Mouse (Mus musculus) midbrain, embryonic 11.5 days (tissue): ENCODE results near the gene Banf1. TPM values are rescaled to one million over a fixed set of nuclear protein-coding genes. Genes with fewer than 3 reads are reported as not detected.
"Not testable (repeated sequence)": the region's sequence is repeated elsewhere in the genome, so short reads cannot be mapped to it uniquely, and the experiment has no call there.

Source experiments
- ATAC-seq: fragments of 200-750 bp; cut with Nextera tagmentation; 2 replicates; pipeline ENCODE4 v1.8.0; 2017; ENCODE audit warnings: moderate TSS enrichment, moderate library complexity; ENCODE audit not compliant: low FRiP score
- DNase-seq: peaks from one replicate; pipeline ENCODE4 v3.0.0; 2015; ENCODE audit warnings: low spot score; ENCODE audit errors: missing footprints
- H3K27ac ChIP-seq: fragments of 300-500 bp; sonication (generic); 2 replicates; pipeline ENCODE4 v1.5.1; 2014; ENCODE audit warnings: low read depth, low read length
- H3K27me3 ChIP-seq: fragments of 300-500 bp; sonication (generic); 2 replicates; pipeline ENCODE4 v1.6.1; 2014; ENCODE audit warnings: mild to moderate bottlenecking, low read length, moderate library complexity, mixed read lengths; ENCODE audit not compliant: control insufficient read depth, insufficient read depth
- H3K36me3 ChIP-seq: fragments of 300-500 bp; sonication (generic); 2 replicates; pipeline ENCODE4 v1.6.1; 2014; ENCODE audit warnings: mild to moderate bottlenecking, low read length, moderate library complexity, mixed read lengths; ENCODE audit not compliant: control insufficient read depth, insufficient read depth
- H3K4me1 ChIP-seq: fragments of 300-500 bp; sonication (generic); 2 replicates; pipeline ENCODE4 v1.6.1; 2014; ENCODE audit warnings: low read length; ENCODE audit not compliant: control insufficient read depth, insufficient read depth
- H3K4me2 ChIP-seq: fragments of 300-500 bp; sonication (generic); 2 replicates; pipeline ENCODE4 v1.6.1; 2014; ENCODE audit warnings: mild to moderate bottlenecking, moderate library complexity
- H3K4me3 ChIP-seq: fragments of 300-500 bp; sonication (generic); 2 replicates; pipeline ENCODE4 v1.5.1; 2014; ENCODE audit warnings: low read depth, low read length
- H3K9ac ChIP-seq: fragments of 300-500 bp; sonication (generic); 2 replicates; pipeline ENCODE4 v1.6.1; 2014; ENCODE audit warnings: low read length
- H3K9me3 ChIP-seq: fragments of 300-500 bp; sonication (generic); 2 replicates; pipeline ENCODE4 v1.6.1; 2016; ENCODE audit warnings: low read length; ENCODE audit not compliant: control insufficient read depth
- WGBS: fragments of 180-500 bp; shearing (Covaris S2); extraction: QIAGEN DNeasy Blood & Tissue Kit; methylation state at CpG from one replicate; pipeline ENCODE4 v1.1.7; 2014; 5-methylcytosine and 5-hydroxymethylcytosine counted together
- polyA plus RNA-seq: library from polyadenylated mRNA; unstranded; fragments of >200 nt; fragmentation: Nextera tagmentation; extraction: Ambion mirVana; gene quantifications from 2 replicates; pipeline ENCODE4 v1.2.1, GENCODE M21; 2014

Gene Banf1
- polyA plus RNA-seq, 1 experiment from 2014 or later = 512 TPM

- H3K9me3 ChIP-seq = no peaks in the 10 kb centered on the region
- peak within 1 kb of the TSS; percentile 76 for H3K9ac ChIP-seq
- H3K4me2 ChIP-seq = peak within 1 kb of the TSS; percentile 86
- DNase-seq (peak; percentile 100), ATAC-seq (peak; percentile 96)
- no peaks in the 10 kb centered on the region for H3K27me3 ChIP-seq
- peak within 1 kb of the TSS; percentile 69 for H3K27ac ChIP-seq
- peaks cover 20% of the 10 kb centered on the region; the same call in 1 of the 2 replicates for H3K36me3 ChIP-seq
- peak within 1 kb of the TSS; percentile 93 for H3K4me3 ChIP-seq
- WGBS = under 1% methylated on average over 87 of the region's 92 CpGs
- peaks cover 15% of the 10 kb centered on the region for H3K4me1 ChIP-seq
These were observed 554 bp downstream of the Banf1 start, which contains the start of gene Eif1ad for GRCm38 (mm10) chr19:5366175-5367052. Gene Eif1ad, plus strand, starts transcription at chr19:5366741.

GRCm38 (mm10) chr19:5365751-5366150 is 1.2 kb downstream of the Banf1 start:
- H3K9me3 ChIP-seq = no peaks in the 10 kb centered on the region
- ATAC-seq (no peak), DNase-seq (no peak)
- no peaks in the 10 kb centered on the region for H3K27me3 ChIP-seq
- peak overlapping the region; percentile 86 for H3K4me2 ChIP-seq
- H3K36me3 ChIP-seq = peaks cover 20% of the 10 kb centered on the region; the same call in 1 of the 2 replicates
- WGBS = 17% methylated on average over 11 of the region's 11 CpGs
- peak overlapping the region; percentile 69; the same call in 1 of the 2 replicates for H3K27ac ChIP-seq
- H3K4me3 ChIP-seq = peak overlapping the region; percentile 93
- H3K9ac ChIP-seq = peak overlapping the region; percentile 76
- H3K4me1 ChIP-seq = peaks cover 15% of the 10 kb centered on the region

GRCm38 (mm10) chr19:5364124-5364523 is 2.8 kb downstream of the Banf1 start:
- Histone ChIP-seq H3K27me3 (no peaks in the 10 kb centered on the region), H3K9me3 (no peaks in the 10 kb centered on the region), H3K9ac (no peak overlapping the region), H3K36me3 (peaks cover 14% of the 10 kb centered on the region; the same call in 1 of the 2 replicates), H3K4me2 (no peak overlapping the region), H3K4me1 (peaks cover 15% of the 10 kb centered on the region), H3K4me3 (no peak overlapping the region), H3K27ac (no peak overlapping the region)
- no peak for ATAC-seq
- 95% methylated on average over 2 of the region's 2 CpGs for WGBS
- no peak for DNase-seq

DNA sequence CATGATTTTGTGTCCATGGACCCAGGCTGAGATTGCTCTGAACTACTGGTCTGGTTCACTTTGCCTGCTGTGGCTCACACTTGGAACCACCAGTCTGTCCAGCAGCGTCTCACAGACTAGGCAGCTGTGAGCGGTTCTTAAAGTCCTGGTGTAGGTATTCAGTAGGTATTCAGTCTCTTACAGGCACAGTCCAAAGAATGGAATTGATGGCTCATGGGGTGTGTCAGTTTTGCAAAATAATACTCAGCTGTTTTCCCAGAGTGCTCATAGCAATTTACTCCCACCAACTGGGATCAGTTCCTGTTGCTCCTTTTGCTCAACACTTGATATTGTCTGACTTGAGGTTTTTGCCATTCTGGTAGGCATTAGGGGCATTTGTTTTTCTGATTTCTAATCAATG is 4.8 kb downstream of the Banf1 start:
- Histone ChIP-seq H3K27me3 (no peaks in the 10 kb centered on the region), H3K4me1 (peaks cover 6% of the 10 kb centered on the region), H3K9ac (no peak overlapping the region), H3K36me3 (peaks cover 6% of the 10 kb centered on the region; the same call in 1 of the 2 replicates), H3K9me3 (no peaks in the 10 kb centered on the region), H3K27ac (no peak overlapping the region), H3K4me3 (no peak overlapping the region), H3K4me2 (no peak overlapping the region)
- DNase-seq (no peak), ATAC-seq (no peak)
- WGBS = 81% methylated on average over 2 of the region's 2 CpGs

DNA sequence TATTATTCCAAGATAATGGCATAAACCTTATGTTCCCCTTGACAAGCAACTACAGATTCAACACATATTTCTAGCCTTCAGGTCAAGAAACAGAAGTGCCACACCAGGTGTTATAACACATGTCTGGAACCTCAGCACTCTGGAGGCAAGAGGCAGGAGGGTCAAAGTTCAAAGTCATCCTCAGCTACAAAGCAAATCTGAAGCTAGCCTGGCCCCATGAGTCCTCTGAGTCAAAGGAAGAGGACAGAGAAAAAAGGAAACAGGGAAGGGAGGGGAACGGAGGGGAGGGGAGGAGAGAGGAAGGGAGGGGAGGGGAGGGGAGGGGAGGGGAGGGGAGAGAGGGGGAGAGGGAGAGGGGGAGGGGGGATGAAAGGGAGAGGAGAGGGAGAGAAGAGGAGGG is 10.9 kb downstream of the Banf1 start:
- no CpG with 5 or more reads among the region's 1 CpGs for WGBS
- no peaks in the 10 kb centered on the region for H3K36me3 ChIP-seq
- H3K4me2 ChIP-seq = no peak overlapping the region
- no peaks in the 10 kb centered on the region for H3K9me3 ChIP-seq
- H3K9ac ChIP-seq = no peak overlapping the region
- no peaks in the 10 kb centered on the region for H3K4me1 ChIP-seq
- no peak for DNase-seq
- ATAC-seq = no peak
- H3K27ac ChIP-seq = no peak overlapping the region
- no peaks in the 10 kb centered on the region for H3K27me3 ChIP-seq
- no peak overlapping the region for H3K4me3 ChIP-seq

DNA sequence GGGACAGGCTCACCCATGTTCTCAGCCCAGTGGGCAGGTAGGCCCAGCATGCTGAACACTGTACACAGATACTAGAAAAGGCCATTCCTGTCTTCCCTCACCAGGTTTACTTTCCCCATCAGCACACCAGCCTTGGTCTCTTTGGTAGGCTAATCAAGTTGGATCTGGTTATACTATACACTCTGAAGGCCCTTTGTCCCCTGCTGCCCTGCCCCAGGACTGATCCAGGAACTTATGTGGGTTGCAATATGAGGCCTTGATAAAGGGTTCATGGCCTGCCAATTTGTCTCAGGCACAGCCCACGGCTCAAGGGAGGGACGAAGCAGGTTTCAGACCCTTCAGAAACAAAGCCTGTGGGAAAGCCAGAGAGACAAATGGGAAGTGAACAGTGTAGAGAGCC is 13.4 kb downstream of the Banf1 start:
- no peak overlapping the region for H3K4me3 ChIP-seq
- H3K9me3 ChIP-seq = no peaks in the 10 kb centered on the region
- peaks cover 4% of the 10 kb centered on the region for H3K4me1 ChIP-seq
- H3K36me3 ChIP-seq = no peaks in the 10 kb centered on the region
- ATAC-seq (no peak), DNase-seq (no peak)
- H3K27me3 ChIP-seq = no peaks in the 10 kb centered on the region
- no peak overlapping the region for H3K4me2 ChIP-seq
- no peak overlapping the region for H3K27ac ChIP-seq
- WGBS = 89% methylated on average over 2 of the region's 2 CpGs
- H3K9ac ChIP-seq = no peak overlapping the region

- not testable (repeated sequence) for H3K27ac ChIP-seq, ATAC-seq, DNase-seq
These were observed 17.5 kb downstream of the Banf1 start, which contains the start of gene Cst6 for GRCm38 (mm10) chr19:5349502-5349873. Gene Cst6, minus strand, starts transcription at chr19:5349574.

GRCm38 (mm10) chr19:5348526-5349501 is 18.2 kb downstream of the Banf1 start:
- Histone ChIP-seq H3K4me1 (peaks cover 4% of the 10 kb centered on the region), H3K9me3 (no peaks in the 10 kb centered on the region), H3K36me3 (no peaks in the 10 kb centered on the region), H3K27me3 (no peaks in the 10 kb centered on the region), H3K9ac (peak overlapping the region; percentile 62), H3K4me2 (peak overlapping the region; percentile 67), H3K27ac (no peak overlapping the region), H3K4me3 (peak overlapping the region; percentile 34)
- ATAC-seq = no peak
- DNase-seq = peak; percentile 93
- 6% methylated on average over 34 of the region's 34 CpGs for WGBS

More at GRCm38 (mm10) chr19:5349502-5349873, 17.5 kb downstream of the Banf1 start, which contains the start of gene Cst6:
- not testable (repeated sequence) for H3K4me1 ChIP-seq, H3K9me3 ChIP-seq, H3K36me3 ChIP-seq, H3K27me3 ChIP-seq
- WGBS = 63% methylated on average over 6 of the region's 6 CpGs
- H3K4me3 ChIP-seq = peak within 1 kb of the TSS; percentile 34
- peak within 1 kb of the TSS; percentile 62 for H3K9ac ChIP-seq
- peak within 1 kb of the TSS; percentile 67 for H3K4me2 ChIP-seq
